Mouse (Mus musculus) kidney, embryonic 15.5 days (tissue): Measurements from ENCODE around the gene Gja5. TPM values are rescaled to one million over a fixed set of nuclear protein-coding genes. Genes with fewer than 3 reads are reported as not detected.

ENCODE experiments used
- ATAC-seq: fragments of 200-750 bp; cut with Nextera tagmentation; replicated peaks from 2 replicates; pipeline ENCODE4 v1.8.0; 2017; ENCODE audit warnings: moderate TSS enrichment; ENCODE audit not compliant: low FRiP score
- H3K27ac ChIP-seq: fragments of 300-500 bp; sonication (generic); 2 replicates; pipeline ENCODE4 v1.5.1; 2015; ENCODE audit warnings: mild to moderate bottlenecking, inconsistent platforms
- H3K27me3 ChIP-seq: fragments of 300-500 bp; sonication (generic); 2 replicates; pipeline ENCODE4 v1.6.1; 2015; ENCODE audit warnings: inconsistent platforms
- H3K36me3 ChIP-seq: fragments of 300-500 bp; sonication (generic); 2 replicates; pipeline ENCODE4 v1.6.1; 2015; ENCODE audit warnings: inconsistent platforms
- H3K4me1 ChIP-seq: fragments of 300-500 bp; sonication (generic); 2 replicates; pipeline ENCODE4 v1.6.1; 2015; ENCODE audit warnings: inconsistent platforms
- H3K4me2 ChIP-seq: fragments of 300-500 bp; sonication (generic); 2 replicates; pipeline ENCODE4 v1.6.1; 2015; ENCODE audit warnings: moderate library complexity, mild to moderate bottlenecking, inconsistent platforms
- H3K4me3 ChIP-seq: fragments of 300-500 bp; sonication (generic); replicated peaks from 2 replicates; pipeline ENCODE4 v1.5.1; 2015; ENCODE audit warnings: mild to moderate bottlenecking, inconsistent platforms
- H3K9ac ChIP-seq: fragments of 300-500 bp; sonication (generic); 2 replicates; pipeline ENCODE4 v1.6.1; 2015; ENCODE audit warnings: mild to moderate bottlenecking, inconsistent platforms
- H3K9me3 ChIP-seq: fragments of 300-500 bp; sonication (generic); replicated peaks from 2 replicates; pipeline ENCODE4 v1.6.1; 2016; ENCODE audit warnings: inconsistent platforms
- WGBS: fragments of 180-500 bp; shearing (Covaris S2); methylation state at CpG from one replicate; pipeline ENCODE4 v1.1.7; 2015; ENCODE audit warnings: mixed read lengths; 5-methylcytosine and 5-hydroxymethylcytosine counted together
- polyA plus RNA-seq: library from polyadenylated mRNA; unstranded; fragments of >200 nt; fragmentation: Nextera tagmentation; extraction: Ambion mirVana; gene quantifications from 2 replicates; pipeline ENCODE4 v1.2.1, GENCODE M21; 2015

Gene Gja5
- polyA plus RNA-seq, 1 experiment from 2014 or later = 24.3 TPM

GRCm38 (mm10) chr3:96882061-96882849 lies 22.2 kb upstream of the Gja5 start:
- Histone ChIP-seq H3K9me3 (no peaks in the 10 kb centered on the region), H3K4me2 (no peak overlapping the region), H3K4me3 (no peak overlapping the region), H3K4me1 (no peaks in the 10 kb centered on the region), H3K9ac (no peak overlapping the region), H3K36me3 (peaks cover 56% of the 10 kb centered on the region), H3K27me3 (no peaks in the 10 kb centered on the region), H3K27ac (no peak overlapping the region)
- 92% methylated on average over 14 of the region's 14 CpGs for WGBS
- no peak for ATAC-seq

- no peak overlapping the region for H3K27ac ChIP-seq
Observed at GRCm38 (mm10) chr3:96883690-96884089, 20.8 kb upstream of the Gja5 start.

GRCm38 (mm10) chr3:96902336-96902999 lies 2.0 kb upstream of the Gja5 start:
- no peak overlapping the region for H3K27ac ChIP-seq
- no peak overlapping the region for H3K4me2 ChIP-seq
- 81% methylated on average over 4 of the region's 4 CpGs for WGBS
- H3K9me3 ChIP-seq = no peaks in the 10 kb centered on the region
- no peak overlapping the region for H3K4me3 ChIP-seq
- peaks cover 13% of the 10 kb centered on the region for H3K4me1 ChIP-seq
- H3K36me3 ChIP-seq = peaks cover 9% of the 10 kb centered on the region
- ATAC-seq = no peak
- H3K27me3 ChIP-seq = peaks cover 10% of the 10 kb centered on the region
- H3K9ac ChIP-seq = no peak overlapping the region

More at GRCm38 (mm10) chr3:96883690-96884089, 20.8 kb upstream of the Gja5 start:
- 92% methylated on average over 7 of the region's 7 CpGs for WGBS
- H3K4me1 ChIP-seq = no peaks in the 10 kb centered on the region
- no peak overlapping the region for H3K4me2 ChIP-seq
- H3K36me3 ChIP-seq = peaks cover 59% of the 10 kb centered on the region
- no peaks in the 10 kb centered on the region for H3K27me3 ChIP-seq
- no peak overlapping the region for H3K4me3 ChIP-seq
- no peak for ATAC-seq
- H3K9ac ChIP-seq = no peak overlapping the region
- no peaks in the 10 kb centered on the region for H3K9me3 ChIP-seq

- Histone ChIP-seq H3K9me3 (no peaks in the 10 kb centered on the region), H3K36me3 (no peaks in the 10 kb centered on the region), H3K4me2 (peak within 1 kb of the TSS; percentile 88), H3K27me3 (peaks cover 18% of the 10 kb centered on the region), H3K4me1 (peaks cover 13% of the 10 kb centered on the region), H3K4me3 (peak within 1 kb of the TSS; percentile 94), H3K27ac (0 out of 2 replicates have a peak within 1 kb of the TSS, but pooled peaks have one; percentile 38), H3K9ac (peak within 1 kb of the TSS; percentile 83)
- under 1% methylated on average over 40 of the region's 40 CpGs for WGBS
- ATAC-seq = peak; percentile 97
Observed at GRCm38 (mm10) chr3:96904851-96905541, 503 bp downstream of the Gja5 start, which contains the start of gene Gpr89. TSS of gene Gpr89 (minus strand) at chr3:96905346.

- H3K4me2 ChIP-seq = peak overlapping the region; percentile 88
- peaks cover 13% of the 10 kb centered on the region for H3K4me1 ChIP-seq
- WGBS = 48% methylated on average over 9 of the region's 9 CpGs
- no peak for ATAC-seq
- no peaks in the 10 kb centered on the region for H3K9me3 ChIP-seq
- peak overlapping the region; percentile 94 for H3K4me3 ChIP-seq
- H3K36me3 ChIP-seq = no peaks in the 10 kb centered on the region
- H3K9ac ChIP-seq = peak overlapping the region; percentile 83
- no peak overlapping the region for H3K27ac ChIP-seq
- H3K27me3 ChIP-seq = peaks cover 21% of the 10 kb centered on the region
Observed at GRCm38 (mm10) chr3:96905592-96905991, 1.1 kb downstream of the Gja5 start.

GRCm38 (mm10) chr3:96920991-96921390 lies 16.5 kb downstream of the Gja5 start:
- no peaks in the 10 kb centered on the region for H3K27me3 ChIP-seq
- H3K4me3 ChIP-seq = no peak overlapping the region
- peaks cover 4% of the 10 kb centered on the region; the same call in 1 of the 2 replicates for H3K4me1 ChIP-seq
- no peaks in the 10 kb centered on the region for H3K36me3 ChIP-seq
- H3K4me2 ChIP-seq = no peak overlapping the region
- no peak for ATAC-seq
- H3K9me3 ChIP-seq = no peaks in the 10 kb centered on the region
- WGBS = 20% methylated on average over 7 of the region's 7 CpGs
- H3K9ac ChIP-seq = no peak overlapping the region
- no peak overlapping the region for H3K27ac ChIP-seq

- 53% methylated on average over 4 of the region's 4 CpGs for WGBS
- Histone ChIP-seq H3K4me3 (no peak overlapping the region), H3K27me3 (no peaks in the 10 kb centered on the region), H3K4me1 (peaks cover 4% of the 10 kb centered on the region; the same call in 1 of the 2 replicates), H3K36me3 (no peaks in the 10 kb centered on the region), H3K9me3 (no peaks in the 10 kb centered on the region), H3K4me2 (no peak overlapping the region), H3K9ac (no peak overlapping the region), H3K27ac (no peak overlapping the region)
- no peak for ATAC-seq
Observed at GRCm38 (mm10) chr3:96924631-96925030, 20.1 kb downstream of the Gja5 start.

GRCm38 (mm10) chr3:96925920-96926319 lies 21.4 kb downstream of the Gja5 start, which contains the start of gene Gja8:
TSS of gene Gja8 (minus strand) at chr3:96926020.
- no peak for ATAC-seq
- 40% methylated on average over 6 of the region's 6 CpGs for WGBS

GRCm38 (mm10) chr3:96931261-96931681 lies 26.8 kb downstream of the Gja5 start:
- H3K4me2 ChIP-seq = 0 out of 2 replicates have a peak overlapping the region, but pooled peaks have one; percentile 8
- H3K27me3 ChIP-seq = no peaks in the 10 kb centered on the region; the same call in 1 of the 2 replicates
- no peak overlapping the region for H3K9ac ChIP-seq
- H3K4me3 ChIP-seq = no peak overlapping the region
- H3K9me3 ChIP-seq = no peaks in the 10 kb centered on the region
- H3K27ac ChIP-seq = no peak overlapping the region
- H3K36me3 ChIP-seq = no peaks in the 10 kb centered on the region
- peak; percentile 58; the same call in 1 of the 2 replicates for ATAC-seq
- 19% methylated on average over 5 of the region's 5 CpGs for WGBS
- H3K4me1 ChIP-seq = peaks cover 23% of the 10 kb centered on the region

More at GRCm38 (mm10) chr3:96925920-96926319, 21.4 kb downstream of the Gja5 start, which contains the start of gene Gja8:
- no peak within 1 kb of the TSS for H3K9ac ChIP-seq
- no peaks in the 10 kb centered on the region for H3K36me3 ChIP-seq
- H3K4me1 ChIP-seq = peaks cover 7% of the 10 kb centered on the region
- H3K27me3 ChIP-seq = no peaks in the 10 kb centered on the region
- H3K4me2 ChIP-seq = no peak within 1 kb of the TSS
- H3K9me3 ChIP-seq = no peaks in the 10 kb centered on the region
- no peak within 1 kb of the TSS for H3K4me3 ChIP-seq
- no peak within 1 kb of the TSS for H3K27ac ChIP-seq

- Histone ChIP-seq H3K4me1 (peaks cover 26% of the 10 kb centered on the region), H3K4me3 (no peak overlapping the region), H3K4me2 (no peak overlapping the region), H3K36me3 (no peaks in the 10 kb centered on the region), H3K27ac (no peak overlapping the region), H3K9me3 (no peaks in the 10 kb centered on the region), H3K27me3 (peaks cover 4% of the 10 kb centered on the region; the same call in 1 of the 2 replicates), H3K9ac (no peak overlapping the region)
- WGBS = 14% methylated on average over 6 of the region's 6 CpGs
- ATAC-seq = no peak
Observed at GRCm38 (mm10) chr3:96936241-96936640, 31.7 kb downstream of the Gja5 start.

GRCm38 (mm10) chr3:96937606-96938005 lies 33.1 kb downstream of the Gja5 start:
- Histone ChIP-seq H3K36me3 (no peaks in the 10 kb centered on the region), H3K27ac (no peak overlapping the region), H3K4me3 (no peak overlapping the region), H3K27me3 (peaks cover 4% of the 10 kb centered on the region; the same call in 1 of the 2 replicates), H3K9ac (no peak overlapping the region), H3K4me2 (no peak overlapping the region), H3K4me1 (peaks cover 18% of the 10 kb centered on the region), H3K9me3 (no peaks in the 10 kb centered on the region)
- WGBS = 24% methylated on average over 5 of the region's 5 CpGs
- 0 out of 2 replicates have a peak, but pooled peaks have one; percentile 49 for ATAC-seq
